Mouse (Mus musculus): ENCODE measurements around the gene Pdrg1. TPM values are rescaled to one million over a fixed set of nuclear protein-coding genes. Genes with fewer than 3 reads are reported as not detected.
A peak's percentile ranks its signal among the peaks of the same experiment; 100 is the strongest.

Gene Pdrg1
- 144 and 151 TPM in 2 replicates for polyA plus RNA-seq (2015; fragmentation: Nextera tagmentation; extraction: Ambion mirVana)

DNA sequence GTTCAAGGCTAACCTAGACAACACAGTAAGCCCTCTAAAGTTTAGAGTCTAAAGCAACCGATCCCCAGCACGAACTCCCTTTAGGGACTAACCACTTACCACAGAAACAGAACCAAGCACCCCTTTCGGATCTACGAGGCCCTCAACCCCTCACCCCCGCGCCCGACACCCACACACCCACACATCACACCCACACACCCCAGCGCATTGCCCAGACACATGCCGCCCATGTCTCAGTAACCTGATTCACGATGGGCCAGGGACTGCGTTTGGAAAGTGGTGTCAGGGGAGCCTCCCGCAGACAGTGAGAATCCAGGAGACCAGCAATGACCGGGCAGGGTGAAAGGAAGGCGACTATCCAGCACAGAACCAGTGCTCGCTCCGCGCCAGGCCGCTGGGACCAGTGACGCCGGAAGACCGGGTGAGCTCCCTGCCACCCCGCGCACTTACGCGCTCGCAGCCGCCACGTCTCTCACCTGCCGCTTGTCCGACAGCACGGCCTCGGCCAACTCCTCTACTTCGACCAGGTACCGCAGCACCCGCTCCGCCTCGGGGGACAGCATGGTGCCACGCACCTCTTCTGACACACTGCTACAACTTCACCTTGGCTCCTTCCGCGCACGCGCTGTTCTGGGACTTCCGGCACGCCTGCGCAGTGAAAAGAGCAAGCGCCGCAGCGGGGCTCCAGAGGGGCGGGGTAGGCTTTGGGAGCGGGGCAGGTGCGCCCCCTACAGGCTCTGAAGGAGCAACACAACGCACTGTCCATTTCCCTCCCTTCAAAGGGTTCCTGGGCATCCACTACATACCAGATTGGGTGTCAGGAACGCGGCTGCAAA lies at the start of gene Pdrg1:
Pdrg1 (minus strand) TSS at position 670 of the 836 bp plus-strand sequence.
- H3K27ac ChIP-seq (replicated peaks) = no peak within 1 kb of the TSS

DNA sequence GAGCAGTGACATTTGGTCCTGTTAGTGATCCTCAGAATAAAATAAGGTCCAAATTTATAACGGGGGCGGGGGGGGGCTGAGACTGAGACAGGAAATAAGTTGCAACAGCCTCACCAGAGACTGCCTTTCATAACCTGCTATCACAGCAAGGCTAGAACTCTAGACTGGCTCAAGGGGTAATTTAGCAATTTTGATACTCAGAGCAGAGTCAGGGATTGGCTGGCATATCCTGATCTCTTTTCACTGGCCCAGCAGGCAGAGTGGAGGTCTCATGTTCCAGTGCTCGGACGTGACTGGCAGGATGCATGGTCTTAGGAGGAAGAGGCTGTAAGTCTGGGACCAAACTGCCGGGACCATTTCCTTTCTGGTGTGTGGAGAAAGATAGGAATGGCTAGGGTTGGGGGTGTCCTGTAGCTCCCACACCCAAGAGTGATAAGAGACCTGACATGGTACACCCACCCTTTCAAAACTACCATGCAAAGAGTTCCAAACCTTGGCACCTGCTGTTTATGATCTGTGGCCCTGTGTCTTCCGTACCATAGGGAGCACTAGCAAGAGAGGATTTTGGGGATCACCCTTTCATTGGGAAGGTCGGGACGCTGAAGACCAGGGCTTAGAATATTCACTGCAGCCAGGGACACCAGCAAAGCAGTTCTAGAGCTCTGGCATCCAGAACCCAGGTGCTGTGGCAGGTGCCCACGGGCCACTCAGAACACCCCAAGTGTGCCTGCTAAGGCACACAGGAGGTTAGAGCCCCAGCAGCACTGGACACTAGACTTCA lies 49.2 kb upstream of the Pdrg1 start:
- peaks cover 34% of the 10 kb centered on the region for H3K27me3 ChIP-seq
- H3K27ac ChIP-seq (replicated peaks) = no peak overlapping the region
- no peak overlapping the region for H3K9ac ChIP-seq
- WGBS = 56% methylated on average over 9 of the region's 9 CpGs
- no peak overlapping the region for H3K4me2 ChIP-seq (replicated peaks)
- no peak for ATAC-seq (ENCODE audit: insufficient number of reproducible peaks, low FRiP score, low TSS enrichment, low read depth)
- no peaks in the 10 kb centered on the region for H3K9me3 ChIP-seq (replicated peaks)
- H3K4me1 ChIP-seq = no peaks in the 10 kb centered on the region
- no peak overlapping the region for H3K4me3 ChIP-seq (replicated peaks)
- H3K36me3 ChIP-seq = no peaks in the 10 kb centered on the region

More for the DNA sequence above, at the start of gene Pdrg1:
- Histone ChIP-seq H3K36me3 (peaks cover 29% of the 10 kb centered on the region), H3K4me3 (replicated peaks) (peak within 1 kb of the TSS; percentile 81), H3K9me3 (replicated peaks) (no peaks in the 10 kb centered on the region), H3K4me1 (peaks cover 15% of the 10 kb centered on the region), H3K9ac (peak within 1 kb of the TSS; percentile 78), H3K4me2 (replicated peaks) (peak within 1 kb of the TSS; percentile 77), H3K27me3 (peaks cover 15% of the 10 kb centered on the region)
- under 1% methylated on average over 54 of the region's 54 CpGs for WGBS
- ATAC-seq (ENCODE audit: insufficient number of reproducible peaks, low FRiP score, low TSS enrichment, low read depth) = peak; percentile 88

GRCm38 (mm10) chr2:153063394-153063793 lies 48.2 kb upstream of the Pdrg1 start:
- Histone ChIP-seq H3K27ac (replicated peaks) (no peak overlapping the region), H3K27me3 (peaks cover 26% of the 10 kb centered on the region), H3K9ac (no peak overlapping the region), H3K9me3 (replicated peaks) (no peaks in the 10 kb centered on the region), H3K4me3 (replicated peaks) (no peak overlapping the region), H3K4me1 (no peaks in the 10 kb centered on the region), H3K4me2 (replicated peaks) (no peak overlapping the region), H3K36me3 (no peaks in the 10 kb centered on the region)
- ATAC-seq (ENCODE audit: insufficient number of reproducible peaks, low FRiP score, low TSS enrichment, low read depth) = no peak
- 37% methylated on average over 3 of the region's 3 CpGs for WGBS

DNA sequence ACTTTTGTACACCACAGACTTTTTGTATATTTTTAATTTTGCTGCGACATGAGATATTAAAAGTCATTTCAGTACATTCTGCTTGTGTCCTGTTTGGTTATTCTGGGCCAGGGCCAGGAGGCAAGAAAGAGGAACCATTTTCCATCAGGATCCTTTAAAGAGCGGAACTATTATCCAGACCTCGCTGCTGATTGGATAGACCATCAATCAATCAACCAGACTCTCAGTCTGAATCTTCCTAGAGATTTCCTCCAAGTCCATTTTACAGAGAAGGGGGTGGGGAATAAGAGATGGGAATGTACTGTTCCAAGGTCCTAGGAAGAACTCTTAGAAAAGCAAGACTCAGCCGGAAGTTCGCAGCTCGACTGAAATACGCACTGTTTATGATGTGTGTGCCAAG lies 45.0 kb upstream of the Pdrg1 start:
- 83% methylated on average over 7 of the region's 7 CpGs for WGBS

GRCm38 (mm10) chr2:153058365-153058764 lies 43.1 kb upstream of the Pdrg1 start:
- no peak for ATAC-seq (ENCODE audit: insufficient number of reproducible peaks, low FRiP score, low TSS enrichment, low read depth)
- Histone ChIP-seq H3K4me1 (no peaks in the 10 kb centered on the region), H3K4me2 (replicated peaks) (no peak overlapping the region), H3K4me3 (replicated peaks) (no peak overlapping the region), H3K27me3 (peaks cover 14% of the 10 kb centered on the region), H3K27ac (replicated peaks) (no peak overlapping the region), H3K36me3 (no peaks in the 10 kb centered on the region), H3K9ac (no peak overlapping the region), H3K9me3 (replicated peaks) (no peaks in the 10 kb centered on the region)
- 58% methylated on average over 4 of the region's 4 CpGs for WGBS

More for the DNA sequence above, 45.0 kb upstream of the Pdrg1 start:
- no peaks in the 10 kb centered on the region for H3K36me3 ChIP-seq
- H3K9me3 ChIP-seq (replicated peaks) = no peaks in the 10 kb centered on the region
- H3K4me3 ChIP-seq (replicated peaks) = no peak overlapping the region
- no peak overlapping the region for H3K27ac ChIP-seq (replicated peaks)
- ATAC-seq (ENCODE audit: insufficient number of reproducible peaks, low FRiP score, low TSS enrichment, low read depth) = no peak
- no peak overlapping the region for H3K9ac ChIP-seq
- no peaks in the 10 kb centered on the region for H3K4me1 ChIP-seq
- no peak overlapping the region for H3K4me2 ChIP-seq (replicated peaks)
- 0 out of 2 replicates have a peak, but pooled peaks cover 6% of the 10 kb centered on the region for H3K27me3 ChIP-seq

GRCm38 (mm10) chr2:153055270-153055920 lies 40.2 kb upstream of the Pdrg1 start:
- H3K9me3 ChIP-seq (replicated peaks) = no peaks in the 10 kb centered on the region
- no peak overlapping the region for H3K9ac ChIP-seq
- no peak overlapping the region for H3K27ac ChIP-seq (replicated peaks)
- no peaks in the 10 kb centered on the region for H3K36me3 ChIP-seq
- peaks cover 5% of the 10 kb centered on the region; the same call in 1 of the 2 replicates for H3K4me1 ChIP-seq
- no peak overlapping the region for H3K4me2 ChIP-seq (replicated peaks)
- ATAC-seq (ENCODE audit: insufficient number of reproducible peaks, low FRiP score, low TSS enrichment, low read depth) = no peak
- WGBS = 55% methylated on average over 6 of the region's 6 CpGs
- H3K27me3 ChIP-seq = peaks cover 43% of the 10 kb centered on the region
- no peak overlapping the region for H3K4me3 ChIP-seq (replicated peaks)

DNA sequence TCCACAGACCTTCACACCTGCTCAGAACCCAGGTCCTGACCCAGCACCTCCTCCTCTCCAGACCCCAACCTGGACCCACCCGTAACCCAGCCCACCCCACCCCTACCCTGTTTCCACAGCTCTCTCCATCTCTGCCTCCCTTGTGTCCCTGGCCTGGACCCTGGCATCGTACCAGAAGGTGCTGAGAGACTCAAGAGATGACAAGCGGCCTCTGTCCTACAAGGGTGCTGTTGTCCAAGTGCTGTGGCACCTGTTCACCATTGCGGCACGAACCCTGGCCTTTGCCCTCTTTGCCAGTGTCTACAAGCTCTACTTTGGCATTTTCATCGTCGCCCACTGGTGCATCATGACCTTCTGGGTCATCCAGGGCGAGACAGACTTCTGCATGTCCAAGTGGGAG lies 38.7 kb upstream of the Pdrg1 start:
- Histone ChIP-seq H3K27me3 (peaks cover 47% of the 10 kb centered on the region), H3K27ac (replicated peaks) (no peak overlapping the region), H3K4me1 (peaks cover 12% of the 10 kb centered on the region; the same call in 1 of the 2 replicates), H3K9ac (no peak overlapping the region), H3K9me3 (replicated peaks) (no peaks in the 10 kb centered on the region), H3K4me3 (replicated peaks) (no peak overlapping the region), H3K4me2 (replicated peaks) (no peak overlapping the region), H3K36me3 (no peaks in the 10 kb centered on the region)
- ATAC-seq (ENCODE audit: insufficient number of reproducible peaks, low FRiP score, low TSS enrichment, low read depth) = no peak
- 91% methylated on average over 8 of the region's 8 CpGs for WGBS

- 9% methylated on average over 30 of the region's 30 CpGs for WGBS
These were observed 37.6 kb upstream of the Pdrg1 start for GRCm38 (mm10) chr2:153052700-153053351.

DNA sequence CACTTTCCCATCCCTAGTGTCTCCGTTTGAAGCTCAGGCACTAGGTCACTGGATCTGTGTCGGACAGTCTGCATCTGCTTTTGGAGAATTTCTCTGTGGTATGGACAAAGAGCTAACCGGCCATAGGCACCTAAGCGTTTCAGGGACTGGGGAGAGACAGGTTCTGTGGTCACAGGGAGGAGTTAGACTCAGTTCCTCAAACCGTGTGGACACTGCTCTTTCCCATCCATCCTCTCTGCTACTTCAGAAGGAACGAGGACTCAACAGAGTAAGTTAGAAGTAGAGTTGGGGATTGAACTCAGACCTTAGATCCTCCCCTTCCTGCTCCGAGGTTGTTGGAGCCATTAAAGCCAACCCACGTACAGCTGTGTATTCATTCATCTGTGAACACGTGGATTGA lies 36.3 kb upstream of the Pdrg1 start:
- Histone ChIP-seq H3K4me2 (replicated peaks) (no peak overlapping the region), H3K27me3 (peaks cover 47% of the 10 kb centered on the region), H3K36me3 (no peaks in the 10 kb centered on the region), H3K9me3 (replicated peaks) (no peaks in the 10 kb centered on the region), H3K9ac (no peak overlapping the region), H3K4me3 (replicated peaks) (no peak overlapping the region), H3K4me1 (peaks cover 12% of the 10 kb centered on the region; the same call in 1 of the 2 replicates), H3K27ac (replicated peaks) (no peak overlapping the region)
- WGBS = 78% methylated on average over 9 of the region's 9 CpGs
- no peak for ATAC-seq (ENCODE audit: insufficient number of reproducible peaks, low FRiP score, low TSS enrichment, low read depth)

More at GRCm38 (mm10) chr2:153052700-153053351, 37.6 kb upstream of the Pdrg1 start:
- H3K27ac ChIP-seq (replicated peaks) = no peak overlapping the region
- H3K9me3 ChIP-seq (replicated peaks) = no peaks in the 10 kb centered on the region
- H3K27me3 ChIP-seq = peaks cover 47% of the 10 kb centered on the region
- no peak overlapping the region for H3K4me3 ChIP-seq (replicated peaks)
- H3K36me3 ChIP-seq = no peaks in the 10 kb centered on the region
- no peak for ATAC-seq (ENCODE audit: insufficient number of reproducible peaks, low FRiP score, low TSS enrichment, low read depth)
- peaks cover 12% of the 10 kb centered on the region; the same call in 1 of the 2 replicates for H3K4me1 ChIP-seq
- H3K4me2 ChIP-seq (replicated peaks) = no peak overlapping the region
- H3K9ac ChIP-seq = no peak overlapping the region

- Histone ChIP-seq H3K4me1 (peaks cover 15% of the 10 kb centered on the region; the same call in 1 of the 2 replicates), H3K4me3 (replicated peaks) (no peak overlapping the region), H3K36me3 (no peaks in the 10 kb centered on the region), H3K27me3 (peaks cover 47% of the 10 kb centered on the region), H3K27ac (replicated peaks) (no peak overlapping the region), H3K9ac (no peak overlapping the region), H3K4me2 (replicated peaks) (no peak overlapping the region), H3K9me3 (replicated peaks) (no peaks in the 10 kb centered on the region)
- ATAC-seq (ENCODE audit: insufficient number of reproducible peaks, low FRiP score, low TSS enrichment, low read depth) = no peak
- WGBS = 79% methylated on average over 6 of the region's 6 CpGs
These were observed 35.9 kb upstream of the Pdrg1 start for GRCm38 (mm10) chr2:153051095-153051494.
